Mouse (Mus musculus) hindbrain, embryonic 11.5 days (tissue): ENCODE results near the gene Stra6l. TPM values are rescaled to one million over a fixed set of nuclear protein-coding genes. Genes with fewer than 3 reads are reported as not detected.

Experiments used
- ATAC-seq: fragments of 200-750 bp; cut with Nextera tagmentation; 2 replicates; pipeline ENCODE4 v1.8.0; 2017; ENCODE audit warnings: mild to moderate bottlenecking, moderate TSS enrichment, moderate library complexity; ENCODE audit not compliant: low FRiP score
- DNase-seq: peaks from one replicate; pipeline ENCODE4 v3.0.0-alpha.2; 2015; ENCODE audit warnings: low spot score
- H3K27ac ChIP-seq: fragments of 300-500 bp; sonication (generic); 2 replicates; pipeline ENCODE4 v1.5.1; 2014; ENCODE audit warnings: mild to moderate bottlenecking, low read depth, low read length
- H3K27me3 ChIP-seq: fragments of 300-500 bp; sonication (generic); 2 replicates; pipeline ENCODE4 v1.6.1; 2014; ENCODE audit warnings: mild to moderate bottlenecking, low read length, moderate library complexity, mixed read lengths; ENCODE audit not compliant: control insufficient read depth, insufficient read depth
- H3K36me3 ChIP-seq: fragments of 300-500 bp; sonication (generic); 2 replicates; pipeline ENCODE4 v1.6.1; 2014; ENCODE audit warnings: mild to moderate bottlenecking, low read length, moderate library complexity, mixed read lengths; ENCODE audit not compliant: control insufficient read depth, insufficient read depth
- H3K4me1 ChIP-seq: fragments of 300-500 bp; sonication (generic); replicated peaks from 2 replicates; pipeline ENCODE4 v1.6.1; 2014; ENCODE audit warnings: low read length, mixed read lengths; ENCODE audit not compliant: control insufficient read depth, insufficient read depth
- H3K4me2 ChIP-seq: fragments of 300-500 bp; sonication (generic); replicated peaks from 2 replicates; pipeline ENCODE4 v1.6.1; 2014; ENCODE audit warnings: mild to moderate bottlenecking, low read depth, low read length
- H3K4me3 ChIP-seq: fragments of 300-500 bp; sonication (generic); 2 replicates; pipeline ENCODE4 v1.5.1; 2014; ENCODE audit warnings: low read depth, low read length
- H3K9ac ChIP-seq: fragments of 300-500 bp; sonication (generic); 2 replicates; pipeline ENCODE4 v1.6.1; 2014; ENCODE audit warnings: low read depth, low read length
- H3K9me3 ChIP-seq: fragments of 300-500 bp; sonication (generic); 2 replicates; pipeline ENCODE4 v1.6.1; 2016; ENCODE audit warnings: low read length; ENCODE audit not compliant: control insufficient read depth
- WGBS: fragments of 180-500 bp; shearing (Covaris S2); extraction: QIAGEN DNeasy Blood & Tissue Kit; methylation state at CpG from one replicate; pipeline ENCODE4 v1.1.7; 2014; 5-methylcytosine and 5-hydroxymethylcytosine counted together
- polyA plus RNA-seq: library from polyadenylated mRNA; unstranded; fragments of >200 nt; fragmentation: Nextera tagmentation; extraction: Ambion mirVana; gene quantifications from 2 replicates; pipeline ENCODE4 v1.2.1, GENCODE M21; 2014

Gene Stra6l
- polyA plus RNA-seq, 1 experiment from 2014 or later, result 1.0 TPM

- Histone ChIP-seq H3K4me1 (no peaks in the 10 kb centered on the region), H3K9ac (no peak overlapping the region), H3K27me3 (no peaks in the 10 kb centered on the region), H3K27ac (no peak overlapping the region), H3K4me3 (no peak overlapping the region), H3K9me3 (no peaks in the 10 kb centered on the region), H3K4me2 (no peak overlapping the region), H3K36me3 (no peaks in the 10 kb centered on the region)
- WGBS, result 61% methylated on average over 7 of the region's 7 CpGs
- DNase-seq (no peak), ATAC-seq (no peak)
Measured at GRCm38 (mm10) chr4:45917091-45917490, 68.6 kb downstream of the Stra6l start.

- H3K4me3 ChIP-seq, result no peak overlapping the region
- H3K27ac ChIP-seq, result no peak overlapping the region
- H3K36me3 ChIP-seq, result no peaks in the 10 kb centered on the region
- no peak for DNase-seq
- no peaks in the 10 kb centered on the region for H3K9me3 ChIP-seq
- 0 out of 2 replicates have a peak, but pooled peaks cover 2% of the 10 kb centered on the region for H3K27me3 ChIP-seq
- H3K9ac ChIP-seq, result no peak overlapping the region
- no peak for ATAC-seq
- 81% methylated on average over 10 of the region's 10 CpGs for WGBS
- H3K4me2 ChIP-seq, result no peak overlapping the region
- no peaks in the 10 kb centered on the region for H3K4me1 ChIP-seq
Measured at GRCm38 (mm10) chr4:45921663-45922435, 73.4 kb downstream of the Stra6l start.

- H3K4me2 ChIP-seq, result no peak overlapping the region
- H3K27me3 ChIP-seq, result 0 out of 2 replicates have a peak, but pooled peaks cover 2% of the 10 kb centered on the region
- H3K9me3 ChIP-seq, result no peaks in the 10 kb centered on the region
- H3K27ac ChIP-seq, result no peak overlapping the region
- no peak overlapping the region for H3K9ac ChIP-seq
- H3K4me1 ChIP-seq, result no peaks in the 10 kb centered on the region
- DNase-seq, result no peak
- no peak for ATAC-seq
- H3K36me3 ChIP-seq, result no peaks in the 10 kb centered on the region
- H3K4me3 ChIP-seq, result no peak overlapping the region
- 96% methylated on average over 4 of the region's 4 CpGs for WGBS
Measured at GRCm38 (mm10) chr4:45924011-45924410, 75.5 kb downstream of the Stra6l start.

- H3K4me1 ChIP-seq, result no peaks in the 10 kb centered on the region
- no peak overlapping the region for H3K9ac ChIP-seq
- WGBS, result 74% methylated on average over 4 of the region's 4 CpGs
- no peaks in the 10 kb centered on the region for H3K9me3 ChIP-seq
- no peaks in the 10 kb centered on the region for H3K36me3 ChIP-seq
- no peak for DNase-seq
- no peak overlapping the region for H3K4me2 ChIP-seq
- H3K27me3 ChIP-seq, result 0 out of 2 replicates have a peak, but pooled peaks cover 2% of the 10 kb centered on the region
- H3K27ac ChIP-seq, result no peak overlapping the region
- H3K4me3 ChIP-seq, result no peak overlapping the region
- ATAC-seq, result no peak
Measured at GRCm38 (mm10) chr4:45928561-45928960, 80.1 kb downstream of the Stra6l start.

Other genes starting within 250 kb of the Stra6l start
- 4.5 and 6.0 TPM in 2 replicates for gene Aldh1b1, start 49.6 kb upstream of the Stra6l start, polyA plus RNA-seq
- gene Igfbpl1, start 21.7 kb upstream of the Stra6l start, polyA plus RNA-seq, result 71.4 and 83.2 TPM in 2 replicates
- gene Ccdc180, start 41.6 kb downstream of the Stra6l start, polyA plus RNA-seq, result 0.38 and 0.71 TPM in 2 replicates
- gene Tdrd7, start 116.7 kb downstream of the Stra6l start, polyA plus RNA-seq, result 11.7 and 12.1 TPM in 2 replicates
- 3.6 and 4.9 TPM in 2 replicates for gene Tmod1, start 190.3 kb downstream of the Stra6l start, polyA plus RNA-seq